Mouse (Mus musculus) midbrain, embryonic 13.5 days (tissue): ENCODE data around the gene Map1b. TPM values are rescaled to one million over a fixed set of nuclear protein-coding genes. Genes with fewer than 3 reads are reported as not detected.

Experiments used
- ATAC-seq: fragments of 200-750 bp; cut with Nextera tagmentation; 2 replicates; pipeline ENCODE4 v1.8.0; 2017; ENCODE audit warnings: mild to moderate bottlenecking, moderate TSS enrichment, moderate library complexity
- H3K27ac ChIP-seq: fragments of 300-500 bp; sonication (generic); 2 replicates; pipeline ENCODE4 v1.5.1; 2015; ENCODE audit warnings: inconsistent platforms, mild to moderate bottlenecking, moderate library complexity
- H3K27me3 ChIP-seq: fragments of 300-500 bp; sonication (generic); 2 replicates; pipeline ENCODE4 v1.6.1; 2015; ENCODE audit warnings: mild to moderate bottlenecking, inconsistent platforms
- H3K36me3 ChIP-seq: fragments of 300-500 bp; sonication (generic); 2 replicates; pipeline ENCODE4 v1.6.1; 2015; ENCODE audit warnings: mild to moderate bottlenecking, inconsistent platforms
- H3K4me1 ChIP-seq: fragments of 300-500 bp; sonication (generic); replicated peaks from 2 replicates; pipeline ENCODE4 v1.6.1; 2015; ENCODE audit warnings: inconsistent platforms
- H3K4me2 ChIP-seq: fragments of 300-500 bp; sonication (generic); replicated peaks from 2 replicates; pipeline ENCODE4 v1.6.1; 2015; ENCODE audit warnings: moderate library complexity, mild to moderate bottlenecking, inconsistent platforms
- H3K4me3 ChIP-seq: fragments of 300-500 bp; sonication (generic); replicated peaks from 2 replicates; pipeline ENCODE4 v1.5.1; 2015; ENCODE audit warnings: mild to moderate bottlenecking, inconsistent platforms
- H3K9ac ChIP-seq: fragments of 300-500 bp; sonication (generic); replicated peaks from 2 replicates; pipeline ENCODE4 v1.6.1; 2015; ENCODE audit warnings: mild to moderate bottlenecking, inconsistent platforms
- H3K9me3 ChIP-seq: fragments of 300-500 bp; sonication (generic); 2 replicates; pipeline ENCODE4 v1.6.1; 2016; ENCODE audit warnings: mild to moderate bottlenecking, inconsistent platforms
- WGBS: fragments of 180-500 bp; shearing (Covaris S2); methylation state at CpG from one replicate; pipeline ENCODE4 v1.1.7; 2015; 5-methylcytosine and 5-hydroxymethylcytosine counted together
- polyA plus RNA-seq: library from polyadenylated mRNA; unstranded; fragments of >200 nt; fragmentation: Nextera tagmentation; extraction: Ambion mirVana; gene quantifications from 2 replicates; pipeline ENCODE4 v1.2.1, GENCODE M21; 2015

The Map1b gene
- polyA plus RNA-seq, 1 experiment from 2014 or later, result 2,051 TPM

- peak; percentile 40; the same call in 1 of the 2 replicates for ATAC-seq
- Histone ChIP-seq H3K9me3 (no peaks in the 10 kb centered on the region), H3K27ac (no peak overlapping the region), H3K4me1 (peaks cover 28% of the 10 kb centered on the region), H3K4me2 (no peak overlapping the region), H3K9ac (no peak overlapping the region), H3K27me3 (no peaks in the 10 kb centered on the region), H3K36me3 (no peaks in the 10 kb centered on the region), H3K4me3 (no peak overlapping the region)
- WGBS, result 71% methylated on average over 3 of the region's 3 CpGs
Observed at GRCm38 (mm10) chr13:99391417-99391816, 124.9 kb downstream of the Map1b start.

GRCm38 (mm10) chr13:99387901-99388811 lies 128.2 kb downstream of the Map1b start:
- H3K4me1 ChIP-seq, result peaks cover 15% of the 10 kb centered on the region; the same call in 1 of the 2 replicates
- H3K9me3 ChIP-seq, result no peaks in the 10 kb centered on the region
- H3K4me2 ChIP-seq, result no peak overlapping the region
- WGBS, result 76% methylated on average over 7 of the region's 7 CpGs
- no peak overlapping the region for H3K4me3 ChIP-seq
- H3K36me3 ChIP-seq, result no peaks in the 10 kb centered on the region
- H3K9ac ChIP-seq, result no peak overlapping the region
- ATAC-seq, result no peak
- H3K27ac ChIP-seq, result no peak overlapping the region
- no peaks in the 10 kb centered on the region for H3K27me3 ChIP-seq

- H3K4me3 ChIP-seq, result no peak overlapping the region
- no peaks in the 10 kb centered on the region for H3K27me3 ChIP-seq
- H3K4me2 ChIP-seq, result no peak overlapping the region
- no peak for ATAC-seq
- no peak overlapping the region for H3K27ac ChIP-seq
- 88% methylated on average over 7 of the region's 7 CpGs for WGBS
- no peak overlapping the region for H3K9ac ChIP-seq
- no peaks in the 10 kb centered on the region for H3K9me3 ChIP-seq
- peaks cover under 1% of the 10 kb centered on the region; the same call in 1 of the 2 replicates for H3K36me3 ChIP-seq
- peaks cover 20% of the 10 kb centered on the region for H3K4me1 ChIP-seq
Observed at GRCm38 (mm10) chr13:99386341-99386740, 130.0 kb downstream of the Map1b start.

GRCm38 (mm10) chr13:99385911-99386310 lies 130.4 kb downstream of the Map1b start:
- H3K9ac ChIP-seq, result no peak overlapping the region
- H3K27ac ChIP-seq, result no peak overlapping the region
- no peak overlapping the region for H3K4me2 ChIP-seq
- no peak overlapping the region for H3K4me3 ChIP-seq
- no peaks in the 10 kb centered on the region for H3K27me3 ChIP-seq
- H3K9me3 ChIP-seq, result no peaks in the 10 kb centered on the region
- ATAC-seq, result no peak
- peaks cover 21% of the 10 kb centered on the region for H3K4me1 ChIP-seq
- peaks cover 4% of the 10 kb centered on the region; the same call in 1 of the 2 replicates for H3K36me3 ChIP-seq
- WGBS, result 88% methylated on average over 6 of the region's 6 CpGs

- peak overlapping the region; percentile 17; the same call in 1 of the 2 replicates for H3K27ac ChIP-seq
- peaks cover 21% of the 10 kb centered on the region for H3K4me1 ChIP-seq
- WGBS, result 39% methylated on average over 7 of the region's 7 CpGs
Observed at GRCm38 (mm10) chr13:99384555-99385203, 131.7 kb downstream of the Map1b start.

GRCm38 (mm10) chr13:99382373-99382772 lies 134.0 kb downstream of the Map1b start:
- no peak overlapping the region for H3K27ac ChIP-seq
- H3K27me3 ChIP-seq, result no peaks in the 10 kb centered on the region
- no peak overlapping the region for H3K4me2 ChIP-seq
- H3K9ac ChIP-seq, result no peak overlapping the region
- no peak for ATAC-seq
- peaks cover 4% of the 10 kb centered on the region; the same call in 1 of the 2 replicates for H3K36me3 ChIP-seq
- no peak overlapping the region for H3K4me3 ChIP-seq
- H3K9me3 ChIP-seq, result no peaks in the 10 kb centered on the region
- 41% methylated on average over 6 of the region's 6 CpGs for WGBS
- H3K4me1 ChIP-seq, result peaks cover 15% of the 10 kb centered on the region

More at GRCm38 (mm10) chr13:99384555-99385203, 131.7 kb downstream of the Map1b start:
- no peak overlapping the region for H3K4me3 ChIP-seq
- no peak for ATAC-seq
- no peak overlapping the region for H3K4me2 ChIP-seq
- peaks cover 4% of the 10 kb centered on the region; the same call in 1 of the 2 replicates for H3K36me3 ChIP-seq
- H3K27me3 ChIP-seq, result no peaks in the 10 kb centered on the region
- H3K9ac ChIP-seq, result no peak overlapping the region
- no peaks in the 10 kb centered on the region for H3K9me3 ChIP-seq

- ATAC-seq, result no peak
- no peak overlapping the region for H3K27ac ChIP-seq
- whole genome bisulfite sequencing, result 94% methylated on average over 1 of the region's 1 CpGs
- H3K9me3 ChIP-seq, result no peaks in the 10 kb centered on the region
- no peaks in the 10 kb centered on the region for H3K27me3 ChIP-seq
- H3K36me3 ChIP-seq, result peaks cover 4% of the 10 kb centered on the region; the same call in 1 of the 2 replicates
- H3K4me2 ChIP-seq, result no peak overlapping the region
- no peak overlapping the region for H3K9ac ChIP-seq
- peaks cover 14% of the 10 kb centered on the region for H3K4me1 ChIP-seq
- no peak overlapping the region for H3K4me3 ChIP-seq
Observed at GRCm38 (mm10) chr13:99378223-99378622, 138.1 kb downstream of the Map1b start.

- Histone ChIP-seq H3K4me1 (peaks cover 9% of the 10 kb centered on the region), H3K9me3 (no peaks in the 10 kb centered on the region), H3K4me2 (no peak overlapping the region), H3K9ac (no peak overlapping the region), H3K36me3 (peaks cover 4% of the 10 kb centered on the region; the same call in 1 of the 2 replicates), H3K4me3 (no peak overlapping the region), H3K27ac (no peak overlapping the region), H3K27me3 (no peaks in the 10 kb centered on the region)
- ATAC-seq, result no peak
- 93% methylated on average over 6 of the region's 6 CpGs for WGBS
Observed at GRCm38 (mm10) chr13:99377055-99377454, 139.3 kb downstream of the Map1b start.

GRCm38 (mm10) chr13:99375550-99375949 lies 140.8 kb downstream of the Map1b start:
- H3K9me3 ChIP-seq, result no peaks in the 10 kb centered on the region
- peak; percentile 68; the same call in 1 of the 2 replicates for ATAC-seq

GRCm38 (mm10) chr13:99374191-99374590 lies 142.1 kb downstream of the Map1b start:
- H3K27ac ChIP-seq, result no peak overlapping the region
- H3K9me3 ChIP-seq, result no peaks in the 10 kb centered on the region
- no peaks in the 10 kb centered on the region for H3K27me3 ChIP-seq
- no peak overlapping the region for H3K9ac ChIP-seq
- peaks cover 4% of the 10 kb centered on the region; the same call in 1 of the 2 replicates for H3K36me3 ChIP-seq
- WGBS, result 93% methylated on average over 4 of the region's 4 CpGs
- H3K4me1 ChIP-seq, result peaks cover 4% of the 10 kb centered on the region; the same call in 1 of the 2 replicates
- H3K4me2 ChIP-seq, result no peak overlapping the region
- H3K4me3 ChIP-seq, result no peak overlapping the region
- no peak for ATAC-seq

More at GRCm38 (mm10) chr13:99375550-99375949, 140.8 kb downstream of the Map1b start:
- WGBS, result 34% methylated on average over 6 of the region's 6 CpGs
- peaks cover 4% of the 10 kb centered on the region; the same call in 1 of the 2 replicates for H3K4me1 ChIP-seq
- no peaks in the 10 kb centered on the region for H3K27me3 ChIP-seq
- no peak overlapping the region for H3K4me3 ChIP-seq
- no peak overlapping the region for H3K4me2 ChIP-seq
- H3K27ac ChIP-seq, result no peak overlapping the region
- H3K36me3 ChIP-seq, result no peaks in the 10 kb centered on the region
- no peak overlapping the region for H3K9ac ChIP-seq

- no peak for ATAC-seq
- Histone ChIP-seq H3K9me3 (no peaks in the 10 kb centered on the region), H3K4me1 (peaks cover 7% of the 10 kb centered on the region; the same call in 1 of the 2 replicates), H3K4me2 (no peak overlapping the region), H3K9ac (no peak overlapping the region), H3K36me3 (peaks cover 4% of the 10 kb centered on the region; the same call in 1 of the 2 replicates), H3K27ac (no peak overlapping the region), H3K4me3 (no peak overlapping the region), H3K27me3 (no peaks in the 10 kb centered on the region)
- 78% methylated on average over 7 of the region's 7 CpGs for WGBS
Observed at GRCm38 (mm10) chr13:99373684-99374083, 142.7 kb downstream of the Map1b start.
